ENCODE assay signal across 9 mouse cellular contexts in genomic region chr3:105696387-105697147, GRCm38 (mm10). TPM values are rescaled to one million over a fixed set of nuclear protein-coding genes. Genes with fewer than 3 reads are reported as not detected.
A peak's percentile ranks its signal among the peaks of the same experiment; 100 is the strongest.
DNase-seq lines count a peak whose midpoint lies in the region; ATAC-seq and TF ChIP-seq lines count a peak whose summit lies in the region.
"Had no signal": no experiment of that assay in that cellular context is flagged by ENCODE, and none has a peak within 500 bp of the region (broad histone marks: within the 10 kb centered on the region; RNA-seq: fewer than 3 reads in every experiment).

No protein-coding gene starts in this region.

- H3K27ac ChIP-seq in forebrain, embryonic 12.5 days = peak overlapping the region; percentile 81; the same call in 1 of the 2 replicates
- no peak overlapping the region for H3K27ac ChIP-seq in limb, embryonic 12.5 days
- H3K27ac ChIP-seq in kidney, adult 2 months (ENCODE audit: insufficient read depth, low read depth, low read length) = no peak overlapping the region
- H3K27ac ChIP-seq: liver, embryonic 14.5 days had no signal

- 65% methylated on average over 17 of the region's 17 CpGs for WGBS in forebrain, embryonic 12.5 days
- 69% methylated on average over 17 of the region's 17 CpGs for WGBS in limb, embryonic 12.5 days
- 71% methylated on average over 17 of the region's 17 CpGs for WGBS in kidney, adult 2 months

- no peak overlapping the region for H3K4me3 ChIP-seq in forebrain, embryonic 12.5 days (replicated peaks)
- no peak overlapping the region for H3K4me3 ChIP-seq in limb, embryonic 12.5 days (replicated peaks)
- H3K4me3 ChIP-seq in kidney, adult 2 months (ENCODE audit: insufficient read depth, low read depth, low read length) = no peak overlapping the region

- H3K27me3 ChIP-seq in forebrain, embryonic 12.5 days = peaks cover 10% of the 10 kb centered on the region
- H3K27me3 ChIP-seq in limb, embryonic 12.5 days = peaks cover 52% of the 10 kb centered on the region
- no peaks in the 10 kb centered on the region for H3K27me3 ChIP-seq in kidney, adult 2 months (replicated peaks; ENCODE audit: control insufficient read depth, insufficient read depth, low read length)

- no peak for TF ChIP-seq CTCF in brain, embryonic 14.5 days (IDR thresholded peaks at IDR 0.05; ENCODE audit: borderline replicate concordance, extremely low read depth, insufficient read depth, insufficient read length)
- TF ChIP-seq CTCF in kidney, adult 2 months (conservative IDR thresholded peaks at IDR 0.05; ENCODE audit: insufficient read depth, insufficient read length, low read depth, low read length) = no peak

- no peaks in the 10 kb centered on the region for H3K9me3 ChIP-seq in forebrain, embryonic 12.5 days
- no peaks in the 10 kb centered on the region for H3K9me3 ChIP-seq in limb, embryonic 12.5 days

- no peak overlapping the region for H3K9ac ChIP-seq in forebrain, embryonic 12.5 days
- H3K9ac ChIP-seq in limb, embryonic 12.5 days (replicated peaks) = no peak overlapping the region
- H3K9ac ChIP-seq: liver, embryonic 14.5 days had no signal

- peak overlapping the region; percentile 37 for H3K4me2 ChIP-seq in forebrain, embryonic 12.5 days
- H3K4me2 ChIP-seq in limb, embryonic 12.5 days = peak overlapping the region; percentile 40

- TF ChIP-seq POLR2A in brain, embryonic 14.5 days (IDR thresholded peaks at IDR 0.05; ENCODE audit: borderline replicate concordance, extremely low read depth, insufficient read depth, insufficient read length, poor library complexity, severe bottlenecking) = no peak
- TF ChIP-seq POLR2A in kidney, adult 2 months (IDR thresholded peaks at IDR 0.05; ENCODE audit: low read depth, low read length) = no peak

- peaks cover 31% of the 10 kb centered on the region for H3K4me1 ChIP-seq in forebrain, embryonic 12.5 days
- H3K4me1 ChIP-seq in limb, embryonic 12.5 days (replicated peaks) = no peaks in the 10 kb centered on the region; the same call in 1 of the 2 replicates
- H3K4me1 ChIP-seq in kidney, adult 2 months (ENCODE audit: control insufficient read depth, insufficient read depth, low read length) = no peaks in the 10 kb centered on the region

- no peaks in the 10 kb centered on the region for H3K36me3 ChIP-seq in forebrain, embryonic 12.5 days (replicated peaks)
- H3K36me3 ChIP-seq in limb, embryonic 12.5 days = no peaks in the 10 kb centered on the region
- H3K36me3 ChIP-seq in kidney, adult 2 months (ENCODE audit: control insufficient read depth, insufficient read depth, low read length) = no peaks in the 10 kb centered on the region

- peak; percentile 71 for DNase-seq in cerebellum, adult 11-12 months
- no peak for DNase-seq in cerebellum, postnatal 4 days (ENCODE audit: low spot score in 2 of 2)
- DNase-seq in brain, embryonic 14.5 days (ENCODE audit: low read depth) = peak; percentile 46
- DNase-seq in kidney, adult 9 months = no peak
- no peak for DNase-seq in spleen, adult 12 weeks (ENCODE audit: low spot score)
- no peak for DNase-seq in kidney, adult 2 months

- ATAC-seq in forebrain, embryonic 12.5 days (ENCODE audit: low FRiP score) = no peak; the same call in 1 of the 2 replicates
- ATAC-seq in limb, embryonic 12.5 days (ENCODE audit: insufficient number of reproducible peaks, insufficient read depth, low FRiP score, low TSS enrichment, low read depth) = no peak

RNA-seq across cellular contexts. Expression of gene Inka2, which starts 7.8 kb away (rescaled TPM):
- polyA plus RNA-seq in brain, embryonic 14.5 days (2012; rRNA removed) = 3.6 and 7.4 TPM in 2 replicates
- polyA plus RNA-seq in forebrain, embryonic 12.5 days (2016; fragmentation: Nextera tagmentation; extraction: Ambion mirVana) = 3.6 and 4.1 TPM in 2 replicates
- polyA plus RNA-seq in limb, embryonic 12.5 days (2016; fragmentation: Nextera tagmentation; extraction: Ambion mirVana) = 1.6 and 1.8 TPM in 2 replicates
- 0.61 and 0.64 TPM in 2 replicates for polyA plus RNA-seq in kidney, adult 2 months (2012; rRNA removed)

RNA-seq across cellular contexts. Expression of gene Ddx20, which starts 9.2 kb away (rescaled TPM):
- 19.5 and 19.9 TPM in 2 replicates for polyA plus RNA-seq in brain, embryonic 14.5 days (2012; rRNA removed)
- 43.4 and 44.3 TPM in 2 replicates for polyA plus RNA-seq in forebrain, embryonic 12.5 days (2016; fragmentation: Nextera tagmentation; extraction: Ambion mirVana)
- polyA plus RNA-seq in limb, embryonic 12.5 days (2016; fragmentation: Nextera tagmentation; extraction: Ambion mirVana) = 47.4 and 47.5 TPM in 2 replicates
- polyA plus RNA-seq in kidney, adult 2 months (2012; rRNA removed) = 6.5 and 9.1 TPM in 2 replicates

Comparison
In these comparisons a context has a peak if more than half of its experiments do, and no peak if none do; other contexts are left out.
1. DNase-seq: peak in cerebellum, adult 11-12 months (single experiment) and brain, embryonic 14.5 days (single experiment); none in cerebellum, postnatal 4 days (0 of 2), kidney, adult 9 months (single experiment), spleen, adult 12 weeks (single experiment) and kidney, adult 2 months (single experiment).